Mouse (Mus musculus) forebrain, embryonic 10.5 days (tissue): Measurements from ENCODE around the gene Wnt8b. TPM values are rescaled to one million over a fixed set of nuclear protein-coding genes. Genes with fewer than 3 reads are reported as not detected.
A peak's percentile ranks its signal among the peaks of the same experiment; 100 is the strongest.
"Not testable (repeated sequence)": the region's sequence is repeated elsewhere in the genome, so short reads cannot be mapped to it uniquely, and the experiment has no call there.

ENCODE experiments used
- DNase-seq: peaks from one replicate; pipeline ENCODE4 v3.0.0-alpha.2; 2017; ENCODE audit warnings: low spot score; ENCODE audit errors: extremely low spot score
- H3K27ac ChIP-seq: fragments of 300-500 bp; sonication (generic); 2 replicates; pipeline ENCODE4 v1.5.1; 2016; ENCODE audit warnings: mild to moderate bottlenecking
- H3K27me3 ChIP-seq: fragments of 300-500 bp; sonication (generic); 2 replicates; pipeline ENCODE4 v1.6.1; 2016; ENCODE audit warnings: mild to moderate bottlenecking; ENCODE audit not compliant: poor library complexity, severe bottlenecking
- H3K36me3 ChIP-seq: fragments of 300-500 bp; sonication (generic); replicated peaks from 2 replicates; pipeline ENCODE4 v1.6.1; 2016; ENCODE audit warnings: mild to moderate bottlenecking, moderate library complexity
- H3K4me1 ChIP-seq: fragments of 300-500 bp; sonication (generic); 2 replicates; pipeline ENCODE4 v1.6.1; 2016
- H3K4me3 ChIP-seq: fragments of 300-500 bp; sonication (generic); 2 replicates; pipeline ENCODE4 v1.5.1; 2016; ENCODE audit warnings: mild to moderate bottlenecking, moderate library complexity
- H3K9me3 ChIP-seq: fragments of 300-500 bp; sonication (generic); 2 replicates; pipeline ENCODE4 v1.6.1; 2016; ENCODE audit warnings: mild to moderate bottlenecking, moderate library complexity
- WGBS: fragments of 180-500 bp; shearing (Covaris S2); methylation state at CpG from one replicate; pipeline ENCODE4 v1.1.7; 2016; 5-methylcytosine and 5-hydroxymethylcytosine counted together
- polyA plus RNA-seq: library from polyadenylated mRNA; unstranded; fragments of >200 nt; fragmentation: Nextera tagmentation; extraction: Ambion mirVana; gene quantifications from 2 replicates; pipeline ENCODE4 v1.2.1, GENCODE M21; 2016

Wnt8b gene
- polyA plus RNA-seq = 51.3 and 61.0 TPM in 2 replicates

DNA sequence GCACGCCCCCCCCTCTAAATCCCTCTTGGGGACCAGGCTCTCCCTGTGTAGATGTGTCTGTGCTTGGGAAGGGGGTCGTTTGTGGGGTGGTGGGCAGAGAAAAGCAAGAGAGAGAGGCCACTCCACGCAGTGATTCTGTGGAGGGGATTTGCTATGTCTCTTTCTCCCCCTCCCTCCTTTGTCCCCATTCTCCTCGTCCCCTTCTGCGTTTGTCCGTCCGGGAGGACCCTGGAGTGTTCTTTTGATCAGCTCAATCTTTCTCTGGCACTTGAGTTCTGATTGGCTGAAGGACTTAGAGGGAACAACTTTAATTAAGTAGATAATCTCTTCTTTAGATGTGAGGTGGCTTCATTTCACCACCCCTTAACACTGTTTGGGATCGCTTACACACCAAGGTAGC is at the start of gene Wnt8b:
TSS of gene Wnt8b (plus strand) at position 345 of the 400 bp plus-strand sequence.
- no peak for DNase-seq
- 5% methylated on average over 8 of the region's 8 CpGs for WGBS
- H3K27ac ChIP-seq = peak within 1 kb of the TSS; percentile 84
- no peaks in the 10 kb centered on the region for H3K36me3 ChIP-seq
- H3K4me3 ChIP-seq = peak within 1 kb of the TSS; percentile 53
- peaks cover 60% of the 10 kb centered on the region for H3K4me1 ChIP-seq
- H3K27me3 ChIP-seq = peaks cover 100% of the 10 kb centered on the region
- H3K9me3 ChIP-seq = no peaks in the 10 kb centered on the region

DNA sequence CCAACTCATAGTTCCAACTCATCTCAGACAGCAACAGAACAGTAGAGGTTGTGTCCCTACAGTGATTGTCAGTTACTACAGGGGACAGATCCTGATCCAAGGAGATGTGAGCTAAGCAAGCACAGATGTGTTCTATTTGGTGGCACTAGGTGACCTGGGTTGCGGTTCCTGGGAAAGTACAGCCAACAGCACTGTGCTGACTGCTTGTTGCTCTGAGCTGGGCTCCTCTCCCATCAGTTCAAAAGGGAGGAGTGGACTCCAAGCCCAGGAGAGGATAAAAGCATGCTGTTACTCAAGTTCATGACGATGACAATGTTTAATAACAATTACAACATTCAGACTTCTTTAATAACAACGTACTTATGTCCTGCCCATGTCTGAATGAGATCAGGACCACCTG is 47.5 kb upstream of the Wnt8b start:
- no peaks in the 10 kb centered on the region for H3K36me3 ChIP-seq
- H3K27me3 ChIP-seq = no peaks in the 10 kb centered on the region
- H3K4me1 ChIP-seq = no peaks in the 10 kb centered on the region
- H3K9me3 ChIP-seq = no peaks in the 10 kb centered on the region
- H3K27ac ChIP-seq = no peak overlapping the region
- H3K4me3 ChIP-seq = no peak overlapping the region
- no peak for DNase-seq
- WGBS = 93% methylated on average over 3 of the region's 3 CpGs

DNA sequence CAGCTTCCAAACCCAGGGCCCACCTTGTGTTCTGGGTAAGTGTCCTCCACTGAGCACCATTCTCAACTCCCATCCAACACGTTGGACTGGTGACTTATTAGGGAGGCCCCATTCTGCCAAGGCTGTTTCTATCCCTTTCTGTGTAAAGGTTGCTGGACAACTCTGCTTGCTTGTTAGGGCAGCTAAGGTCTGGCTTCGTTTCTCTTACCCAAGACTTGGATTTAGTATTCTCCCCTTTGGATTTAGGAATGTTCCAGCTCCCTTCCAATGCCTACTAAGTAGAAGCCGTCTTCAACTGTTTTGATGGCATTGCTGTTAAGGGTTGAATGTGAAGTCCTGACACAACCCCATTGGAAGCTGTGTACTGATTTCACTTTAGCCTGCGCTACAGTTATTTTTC is 45.3 kb upstream of the Wnt8b start:
- H3K36me3 ChIP-seq = no peaks in the 10 kb centered on the region
- 79% methylated on average over 4 of the region's 4 CpGs for WGBS
- no peaks in the 10 kb centered on the region for H3K27me3 ChIP-seq
- DNase-seq = no peak
- H3K4me3 ChIP-seq = no peak overlapping the region
- no peak overlapping the region for H3K27ac ChIP-seq
- no peaks in the 10 kb centered on the region for H3K4me1 ChIP-seq
- no peaks in the 10 kb centered on the region for H3K9me3 ChIP-seq

DNA sequence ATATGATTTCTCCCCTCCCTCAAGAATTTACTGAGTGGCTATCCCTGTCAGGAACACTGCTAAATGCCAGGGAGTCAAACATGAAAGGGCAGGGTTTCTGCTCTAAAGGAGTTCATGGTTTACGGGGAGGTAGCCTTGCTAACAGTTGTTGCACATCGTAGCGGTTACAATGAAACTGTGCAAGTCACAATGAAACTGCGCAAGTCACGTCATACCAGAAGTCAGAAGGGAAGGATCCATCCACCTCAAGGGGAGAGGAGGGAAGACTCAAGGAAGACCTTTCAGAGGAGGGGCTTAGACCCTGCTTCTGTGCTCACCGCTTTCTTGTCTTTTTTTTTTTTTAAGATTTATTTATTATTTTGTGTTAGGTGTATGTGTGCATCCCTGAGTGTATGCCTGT is 38.4 kb upstream of the Wnt8b start:
- no peaks in the 10 kb centered on the region for H3K27me3 ChIP-seq
- H3K9me3 ChIP-seq = no peaks in the 10 kb centered on the region
- H3K36me3 ChIP-seq = no peaks in the 10 kb centered on the region
- no peak for DNase-seq
- H3K4me1 ChIP-seq = peaks cover 4% of the 10 kb centered on the region
- 95% methylated on average over 6 of the region's 6 CpGs for WGBS
- H3K27ac ChIP-seq = no peak overlapping the region
- no peak overlapping the region for H3K4me3 ChIP-seq

DNA sequence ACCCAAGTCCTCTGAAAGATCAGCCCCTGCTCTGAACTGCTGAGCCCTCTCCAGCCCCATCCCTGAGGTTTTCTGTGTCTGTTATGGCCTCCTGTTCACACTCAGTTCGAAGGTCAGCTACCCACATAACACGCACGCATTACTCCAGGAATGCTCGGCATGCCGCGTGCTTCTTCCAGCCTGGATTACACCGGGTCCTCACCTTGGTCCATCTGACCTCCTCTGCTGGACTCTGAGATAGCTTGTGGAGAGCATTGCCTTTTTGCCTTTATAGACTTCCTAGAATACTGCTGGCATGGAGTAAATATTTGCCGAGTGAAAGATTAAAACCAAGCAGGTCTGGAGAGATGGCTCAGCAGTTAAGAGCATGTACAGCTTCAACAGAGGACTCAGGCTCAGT is 37.9 kb upstream of the Wnt8b start:
- 86% methylated on average over 8 of the region's 8 CpGs for WGBS
- Histone ChIP-seq H3K4me3 (no peak overlapping the region), H3K9me3 (no peaks in the 10 kb centered on the region), H3K36me3 (no peaks in the 10 kb centered on the region), H3K27ac (no peak overlapping the region), H3K4me1 (peaks cover 4% of the 10 kb centered on the region), H3K27me3 (no peaks in the 10 kb centered on the region)
- DNase-seq = no peak

DNA sequence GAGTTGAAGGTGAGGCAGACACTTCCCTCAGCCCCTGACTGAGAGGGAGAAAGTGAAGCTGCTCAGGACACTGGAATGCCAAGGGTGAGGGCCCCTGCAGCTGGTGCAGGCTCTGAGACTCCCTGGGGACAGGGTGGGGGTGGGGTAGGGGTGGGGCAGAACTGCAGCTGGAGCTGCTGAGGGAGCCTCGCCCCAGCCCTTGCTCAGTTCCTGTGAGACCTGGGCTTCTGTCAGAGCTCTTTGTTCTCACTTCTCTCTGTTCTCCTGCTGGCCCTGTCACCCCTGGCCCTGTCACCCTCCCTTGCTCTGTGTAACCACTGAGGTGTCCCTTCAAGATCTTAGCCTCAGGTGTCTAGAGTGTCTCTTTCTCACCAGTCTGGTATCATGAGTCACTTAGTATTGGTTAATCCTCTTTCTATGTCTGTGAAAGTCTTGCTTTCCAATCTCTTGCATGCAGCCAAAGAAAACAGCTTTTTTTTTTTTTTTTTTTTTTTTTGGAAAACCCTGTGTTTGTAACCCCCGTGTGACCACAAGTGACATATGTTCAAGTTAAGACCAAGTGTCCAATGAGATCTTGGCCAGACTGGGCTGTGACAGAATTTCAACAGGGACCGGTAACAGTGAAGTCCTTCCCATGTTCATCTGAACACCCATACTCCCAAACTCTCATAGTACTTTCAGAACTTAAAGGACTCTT is 35.8 kb upstream of the Wnt8b start:
- Histone ChIP-seq H3K27me3 (no peaks in the 10 kb centered on the region), H3K9me3 (no peaks in the 10 kb centered on the region), H3K4me3 (no peak overlapping the region), H3K4me1 (peaks cover 11% of the 10 kb centered on the region), H3K27ac (no peak overlapping the region), H3K36me3 (no peaks in the 10 kb centered on the region)
- no peak for DNase-seq
- 64% methylated on average over 3 of the region's 3 CpGs for WGBS

DNA sequence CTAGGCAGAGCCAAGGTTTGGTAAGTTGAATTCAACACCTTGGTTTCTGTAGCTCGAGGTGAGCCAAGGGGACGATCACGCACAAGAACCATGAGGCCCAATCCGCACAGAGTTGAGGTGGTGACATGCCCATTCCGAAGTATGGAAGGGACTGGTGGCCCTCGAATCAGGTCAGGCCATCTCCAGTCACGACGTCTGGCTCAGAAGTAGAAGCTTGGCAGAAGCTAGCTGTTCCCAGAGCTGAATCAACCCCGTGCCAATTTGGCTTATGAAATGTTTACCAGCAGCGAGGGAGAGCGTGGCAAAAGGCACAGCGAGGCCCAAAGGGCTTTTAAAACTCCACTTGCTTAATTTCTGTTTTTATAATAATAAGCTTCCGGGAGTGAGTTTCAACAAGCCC is 34.6 kb upstream of the Wnt8b start:
- Histone ChIP-seq H3K36me3 (no peaks in the 10 kb centered on the region), H3K27ac (no peak overlapping the region), H3K4me1 (peaks cover 11% of the 10 kb centered on the region), H3K9me3 (no peaks in the 10 kb centered on the region; the same call in 1 of the 2 replicates), H3K27me3 (no peaks in the 10 kb centered on the region), H3K4me3 (no peak overlapping the region)
- 92% methylated on average over 13 of the region's 13 CpGs for WGBS
- no peak for DNase-seq

DNA sequence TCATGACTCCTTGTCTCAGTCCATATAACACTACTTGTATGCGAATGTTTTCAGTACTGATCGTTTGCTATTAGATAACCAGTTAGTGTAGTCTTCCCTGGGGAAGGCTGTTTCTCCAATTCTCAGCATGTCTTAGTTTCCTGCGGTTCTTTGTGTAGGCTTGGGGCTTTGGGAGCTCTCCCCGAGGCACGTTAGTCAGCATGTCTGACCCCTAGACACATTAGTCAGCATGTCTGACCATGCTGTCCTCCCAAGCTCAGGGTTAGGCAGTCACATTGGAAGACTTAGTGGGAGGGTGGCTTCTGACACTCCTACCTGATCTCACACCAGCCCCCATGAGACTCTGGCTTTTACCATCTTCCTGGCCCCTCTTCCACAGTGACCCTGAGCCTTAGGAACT is 32.8 kb upstream of the Wnt8b start:
- H3K4me1 ChIP-seq = peaks cover 16% of the 10 kb centered on the region
- 85% methylated on average over 5 of the region's 5 CpGs for WGBS
- no peak for DNase-seq
- H3K4me3 ChIP-seq = no peak overlapping the region
- H3K9me3 ChIP-seq = no peaks in the 10 kb centered on the region; the same call in 1 of the 2 replicates
- H3K27ac ChIP-seq = no peak overlapping the region
- no peaks in the 10 kb centered on the region for H3K27me3 ChIP-seq
- H3K36me3 ChIP-seq = no peaks in the 10 kb centered on the region

DNA sequence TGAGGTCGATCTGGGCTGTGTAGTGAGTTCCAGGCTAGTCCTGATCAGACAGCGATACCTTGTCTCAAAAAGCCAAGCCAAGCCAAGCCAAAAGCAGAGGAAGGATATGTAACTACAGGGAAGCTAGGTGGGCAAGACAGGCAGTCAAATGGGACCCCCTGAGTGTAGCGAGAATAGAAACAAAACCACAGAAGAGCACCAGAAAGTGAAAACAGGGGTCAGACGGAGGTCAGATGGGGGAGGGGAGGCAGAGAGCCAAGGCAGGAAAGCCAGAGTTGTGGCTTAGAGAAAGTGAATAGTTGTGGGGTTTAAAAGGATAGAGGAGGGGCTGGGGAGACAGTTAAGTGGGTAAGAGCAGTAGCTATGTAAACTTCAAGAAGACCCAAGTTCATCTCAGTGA is 31.8 kb upstream of the Wnt8b start:
- no peak overlapping the region for H3K4me3 ChIP-seq
- no peaks in the 10 kb centered on the region; the same call in 1 of the 2 replicates for H3K9me3 ChIP-seq
- no peak for DNase-seq
- H3K27ac ChIP-seq = no peak overlapping the region
- H3K4me1 ChIP-seq = peaks cover 24% of the 10 kb centered on the region
- 58% methylated on average over 4 of the region's 4 CpGs for WGBS
- no peaks in the 10 kb centered on the region for H3K27me3 ChIP-seq
- no peaks in the 10 kb centered on the region for H3K36me3 ChIP-seq

DNA sequence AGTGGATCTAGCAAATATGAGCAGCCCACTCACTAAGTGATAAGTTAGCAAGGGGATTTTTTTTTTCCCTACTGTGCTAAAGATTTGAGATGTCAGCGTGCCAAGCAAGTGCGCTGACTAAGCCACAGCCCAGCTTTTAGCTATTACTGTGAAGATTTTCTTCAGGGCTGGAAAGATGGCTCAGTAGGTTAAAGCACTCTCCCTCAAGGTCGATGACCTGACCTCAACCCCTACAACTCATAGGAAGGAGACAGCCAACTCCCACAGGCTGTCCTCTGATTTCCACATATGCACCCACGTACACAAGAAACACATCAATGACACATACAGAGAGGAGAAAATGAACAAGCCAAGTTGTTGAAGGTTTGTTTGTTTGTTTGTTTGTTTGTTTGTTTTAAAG is 31.1 kb upstream of the Wnt8b start:
- WGBS = 91% methylated on average over 4 of the region's 4 CpGs
- H3K36me3 ChIP-seq = no peaks in the 10 kb centered on the region
- H3K4me1 ChIP-seq = peaks cover 27% of the 10 kb centered on the region
- H3K27ac ChIP-seq = no peak overlapping the region
- H3K27me3 ChIP-seq = no peaks in the 10 kb centered on the region
- no peak overlapping the region for H3K4me3 ChIP-seq
- no peaks in the 10 kb centered on the region; the same call in 1 of the 2 replicates for H3K9me3 ChIP-seq
- DNase-seq = no peak

DNA sequence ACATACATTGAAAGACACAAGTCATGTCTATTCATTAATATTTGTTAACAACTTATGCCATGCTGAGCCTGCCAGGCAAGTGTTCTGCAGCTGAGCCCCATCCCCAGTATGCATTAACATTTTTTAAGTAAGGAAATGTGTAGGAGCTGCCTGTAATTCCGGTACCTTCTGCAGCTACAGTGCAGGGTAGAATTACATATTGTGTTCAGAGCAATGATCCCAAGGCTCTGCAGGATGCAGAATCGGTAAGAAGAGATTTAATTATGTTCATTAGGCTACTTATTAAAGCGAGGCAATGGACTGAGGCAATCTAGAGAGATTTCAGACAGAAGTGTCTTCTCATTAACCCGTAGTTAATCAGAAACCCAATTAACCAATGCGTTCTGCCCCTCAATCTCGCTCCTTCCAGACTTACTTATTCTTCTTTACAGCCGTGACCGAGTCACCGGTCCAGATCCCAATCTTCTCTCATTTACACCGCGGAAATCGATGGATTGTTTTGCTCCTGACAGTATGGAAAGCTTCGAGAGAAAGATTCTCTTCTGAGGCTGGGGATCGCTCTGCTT is 27.2 kb upstream of the Wnt8b start:
- not testable (repeated sequence) for DNase-seq, H3K27ac ChIP-seq, H3K27me3 ChIP-seq, H3K36me3 ChIP-seq, H3K4me3 ChIP-seq
- peaks cover 10% of the 10 kb centered on the region for H3K9me3 ChIP-seq
- WGBS = 71% methylated on average over 14 of the region's 14 CpGs
- peaks cover 23% of the 10 kb centered on the region for H3K4me1 ChIP-seq

DNA sequence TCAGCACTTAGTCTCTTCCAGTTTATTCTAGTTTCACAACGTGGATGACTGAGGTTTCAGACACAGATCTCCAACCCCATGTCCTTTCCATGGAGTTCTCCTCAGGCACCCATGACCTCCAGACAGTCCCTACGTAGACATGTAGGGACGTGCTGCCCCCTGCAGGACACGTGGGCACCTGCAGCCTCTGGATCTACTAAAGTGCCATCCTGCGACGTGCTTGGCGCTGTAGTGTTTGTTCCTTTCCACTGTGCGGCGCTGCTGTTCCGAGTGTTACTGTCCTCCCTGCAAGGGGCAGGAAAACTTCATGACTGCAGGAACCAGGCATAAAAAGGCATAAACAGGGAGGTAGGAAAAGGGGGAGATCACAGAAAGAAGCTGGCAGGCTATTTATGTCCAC is 19.1 kb upstream of the Wnt8b start:
- H3K4me1 ChIP-seq = peaks cover 11% of the 10 kb centered on the region; the same call in 1 of the 2 replicates
- H3K27ac ChIP-seq = peak overlapping the region; percentile 56; the same call in 1 of the 2 replicates
- no peak overlapping the region for H3K4me3 ChIP-seq
- no peaks in the 10 kb centered on the region for H3K9me3 ChIP-seq
- 2% methylated on average over 10 of the region's 10 CpGs for WGBS
- DNase-seq = peak; percentile 78
- H3K36me3 ChIP-seq = no peaks in the 10 kb centered on the region
- peaks cover 37% of the 10 kb centered on the region for H3K27me3 ChIP-seq

DNA sequence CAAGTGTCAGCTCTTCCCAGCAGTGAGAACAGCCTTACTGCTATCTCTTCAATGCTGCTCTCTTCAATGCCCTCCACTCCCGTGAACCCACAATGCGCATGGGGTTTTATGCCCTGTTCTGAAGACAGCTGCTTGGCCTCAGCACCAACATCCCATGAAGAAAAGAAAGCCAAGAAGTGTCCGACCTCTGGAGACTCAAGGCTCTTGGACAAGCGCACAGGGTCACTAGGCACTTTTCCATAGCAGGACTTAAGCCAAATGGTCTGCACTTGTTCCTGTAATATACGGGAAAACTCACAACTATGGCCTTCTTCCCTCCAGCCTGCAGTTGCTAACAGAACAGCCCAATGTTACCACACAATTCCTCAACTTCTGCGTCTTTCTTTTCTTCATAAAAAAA is 18.0 kb upstream of the Wnt8b start:
- Histone ChIP-seq H3K36me3 (no peaks in the 10 kb centered on the region), H3K27ac (no peak overlapping the region), H3K9me3 (no peaks in the 10 kb centered on the region), H3K27me3 (peaks cover 37% of the 10 kb centered on the region), H3K4me3 (no peak overlapping the region), H3K4me1 (peaks cover 11% of the 10 kb centered on the region; the same call in 1 of the 2 replicates)
- DNase-seq = no peak
- 86% methylated on average over 6 of the region's 6 CpGs for WGBS
